Mouse (Mus musculus) spleen, adult 18-20 months (tissue): ENCODE data around the gene Ccdc28b.

Experiments
- DNase-seq, 2 experiments: peaks; one replicate each; pipeline ENCODE4 v3.0.0; 2022; ENCODE audit warnings: mixed read lengths in 2 of 2

Ccdc28b gene

DNA sequence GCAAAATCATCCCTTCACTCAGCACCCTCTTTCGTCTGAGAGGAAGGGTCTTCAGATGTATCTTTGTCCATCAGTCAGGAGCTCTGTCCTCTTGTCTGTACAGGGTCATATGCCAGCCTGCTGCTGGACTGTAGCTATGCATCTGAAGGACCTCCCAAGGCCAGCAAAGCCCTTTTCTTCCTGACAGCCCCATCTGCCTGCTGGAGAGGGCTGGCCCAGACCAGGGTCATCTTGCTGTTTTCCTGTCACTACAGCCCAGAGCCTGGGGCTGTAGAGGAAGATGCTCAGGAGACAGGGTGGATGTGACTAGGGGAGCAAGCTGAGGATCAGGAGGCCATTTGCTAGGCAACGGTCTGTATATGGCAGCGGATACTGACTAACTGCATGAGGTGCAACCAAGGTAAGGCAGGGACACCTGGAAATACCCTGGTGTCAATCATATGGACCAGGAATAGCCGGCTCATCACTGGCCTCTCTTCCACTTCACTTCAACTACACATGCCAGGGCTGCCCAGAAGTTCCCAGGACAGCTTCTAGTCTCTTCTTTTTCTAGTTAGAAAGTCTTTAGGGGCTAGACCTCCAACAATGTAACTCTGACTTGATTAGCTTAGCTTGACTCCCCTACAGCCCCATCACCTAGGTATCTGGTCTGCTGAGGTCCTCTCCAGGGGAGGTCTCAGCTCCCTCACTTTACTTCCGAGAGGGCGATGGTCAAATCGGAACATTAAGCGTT is 778 bp downstream of the Ccdc28b start:
- no peak for DNase-seq

DNA sequence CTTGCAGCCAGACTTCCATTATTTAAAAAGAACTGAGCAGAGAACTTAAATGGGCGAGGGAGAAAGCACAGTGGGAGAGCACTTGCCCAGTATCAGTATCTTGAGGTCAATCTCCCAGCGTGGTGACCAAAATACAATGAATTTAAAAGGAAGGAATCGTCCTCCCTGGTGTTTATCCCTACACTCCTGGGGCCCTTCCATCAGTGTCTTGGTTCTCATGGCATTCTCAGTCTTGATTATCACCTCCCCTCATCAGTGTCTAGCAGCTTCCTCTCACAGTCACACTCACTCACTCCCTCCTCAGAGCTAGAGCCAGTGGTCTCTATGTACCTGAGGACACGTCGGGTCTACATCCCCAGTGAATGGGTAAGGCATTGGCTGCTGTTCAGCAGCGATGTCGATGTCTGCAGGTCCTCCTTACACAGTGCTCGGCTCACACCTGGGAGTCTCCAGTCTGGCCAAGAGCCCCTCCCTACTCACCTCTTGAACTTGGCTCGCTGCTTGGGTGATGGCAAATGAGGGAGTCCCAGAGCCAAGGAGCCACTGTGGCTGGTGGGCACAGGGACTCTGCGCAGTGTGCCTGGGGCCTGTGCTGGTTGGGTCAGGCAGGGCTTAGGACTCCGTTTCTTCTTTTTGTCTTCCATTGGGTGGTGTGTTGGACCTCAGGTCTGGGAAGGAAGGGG is 1.5 kb downstream of the Ccdc28b start:
- no peak for DNase-seq

DNA sequence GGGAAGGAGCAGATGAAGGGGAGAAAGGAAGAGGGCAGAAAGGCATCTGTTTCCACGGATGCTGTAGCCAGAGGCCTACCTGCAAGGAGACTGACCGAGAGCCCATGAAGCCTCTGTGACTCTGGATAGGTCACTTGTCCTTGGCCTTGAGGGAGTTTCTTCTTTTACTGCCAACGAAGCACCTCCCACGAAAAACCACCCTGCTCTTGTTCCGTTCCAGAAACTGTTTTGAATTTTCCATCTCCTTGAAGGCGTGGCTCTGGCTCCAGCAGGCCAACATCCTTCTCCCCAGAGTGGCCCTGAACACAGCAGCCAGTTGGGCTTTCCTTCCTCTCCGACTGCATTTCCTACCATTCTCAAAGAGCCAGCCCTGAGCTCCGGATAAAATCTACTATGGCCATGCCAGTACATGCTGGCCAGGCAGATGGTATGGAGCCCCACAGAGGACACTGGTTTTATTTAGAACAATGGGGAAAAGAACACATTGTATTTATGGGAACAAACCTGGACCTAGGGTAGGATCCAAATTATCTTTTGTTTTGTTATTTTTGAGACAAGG is 2.4 kb downstream of the Ccdc28b start:
- no peak for DNase-seq

DNA sequence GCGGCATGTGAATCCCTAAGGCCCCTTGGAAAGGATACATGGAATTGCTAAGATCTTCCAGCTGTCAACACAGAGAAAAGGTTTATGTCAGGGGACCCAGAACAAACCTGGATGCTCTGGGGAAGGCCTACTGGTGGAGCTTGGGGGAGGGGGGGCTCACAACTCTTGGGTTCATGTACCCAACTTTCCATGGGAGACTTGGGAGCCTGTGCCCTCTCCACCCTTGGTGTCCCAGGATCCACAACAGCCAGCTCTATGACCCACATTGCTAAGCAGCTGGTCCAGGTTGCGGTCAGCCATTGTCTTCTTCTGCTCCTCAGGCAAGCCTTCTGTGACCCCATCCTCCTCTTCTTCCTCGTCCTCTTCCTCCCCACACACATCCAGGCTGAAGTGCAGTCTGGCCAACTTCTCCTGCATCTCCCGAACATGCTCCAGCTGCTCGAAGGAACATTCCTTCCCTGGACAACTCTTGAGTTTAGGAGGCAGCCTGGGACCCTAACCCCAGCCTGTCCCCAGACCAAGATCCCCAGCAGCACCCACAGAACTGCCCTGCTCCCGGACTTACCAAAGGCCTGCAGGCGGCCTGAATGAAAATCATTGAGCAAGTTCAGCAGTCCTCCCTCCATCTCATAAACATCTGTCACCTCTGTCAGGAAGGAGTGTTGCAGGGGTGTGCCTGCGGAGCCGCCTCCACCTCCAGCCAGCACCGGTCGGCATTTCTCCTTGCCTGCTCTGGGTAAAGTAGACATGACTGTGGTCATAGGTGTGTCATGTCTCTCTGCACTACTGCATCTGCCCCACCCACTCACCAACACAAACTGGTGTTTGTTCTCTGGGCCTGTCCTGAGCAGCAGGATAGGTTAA is 3.1 kb downstream of the Ccdc28b start:
- no peak for DNase-seq

DNA sequence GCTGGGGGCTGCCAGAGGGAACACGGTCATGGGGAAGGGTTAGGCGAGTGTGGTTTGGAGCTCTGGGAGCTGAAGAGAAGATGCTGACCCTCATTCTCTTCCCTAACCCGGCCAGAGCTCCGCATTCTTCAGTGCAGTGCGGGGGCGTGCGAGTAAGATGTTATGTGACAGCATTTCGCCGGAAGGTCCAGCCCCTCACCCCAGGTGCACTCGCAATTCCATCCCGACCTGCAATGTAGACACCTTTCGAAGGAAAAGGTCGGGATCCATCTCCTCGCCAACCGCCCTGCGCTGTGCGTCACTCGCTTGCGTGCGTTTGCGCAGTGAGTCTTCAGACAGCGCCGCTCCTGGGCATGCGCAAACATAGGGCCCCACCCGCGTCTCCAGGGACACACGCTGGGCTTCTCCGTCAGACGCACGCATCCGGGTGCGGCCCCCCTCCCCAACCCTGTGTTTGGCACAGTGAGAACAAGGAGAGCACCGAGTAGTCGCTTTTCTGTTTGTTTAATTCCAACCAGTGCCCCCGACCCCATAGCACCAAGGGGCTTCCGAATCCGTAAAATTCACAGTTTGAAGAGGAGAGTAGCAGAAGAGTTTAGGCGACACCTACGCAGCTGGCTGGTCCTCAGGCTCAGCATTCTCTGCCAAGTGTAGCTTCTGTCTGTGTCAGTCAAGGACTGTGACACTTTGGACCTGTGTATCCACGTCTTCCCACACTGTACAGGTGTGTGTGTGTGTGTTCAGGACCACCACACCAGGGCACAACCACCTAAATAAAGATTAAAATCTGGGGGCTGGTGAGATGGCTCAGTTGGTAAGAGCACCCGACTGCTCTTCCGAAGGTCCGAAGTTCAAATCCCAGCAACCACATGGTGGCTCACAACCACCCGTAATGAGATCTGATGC is 4.7 kb downstream of the Ccdc28b start, which contains the start of gene Iqcc:
Gene Iqcc, minus strand, starts transcription at position 314 of the 906 bp plus-strand sequence.
- DNase-seq, result peak; percentile 92

DNA sequence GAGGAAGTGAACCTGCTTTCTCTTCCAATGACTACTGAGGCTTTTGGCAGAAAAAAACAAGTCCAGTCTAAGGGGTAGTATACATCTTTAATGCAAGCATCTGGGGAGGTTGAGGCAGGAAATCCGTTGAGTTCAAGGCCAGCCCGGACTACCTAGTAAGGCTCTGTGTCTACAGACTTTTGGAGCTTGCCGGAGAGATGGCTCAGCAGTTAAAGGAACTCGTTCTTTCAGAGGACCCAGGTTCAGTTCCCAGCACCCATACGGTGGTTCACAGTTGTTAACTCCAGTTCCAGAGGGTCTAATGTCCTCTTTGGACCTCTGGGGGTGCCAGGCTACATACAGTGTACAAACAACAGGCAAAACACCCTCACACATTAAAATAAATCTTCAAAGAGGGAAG is 5.7 kb downstream of the Ccdc28b start:
- no peak for DNase-seq

DNA sequence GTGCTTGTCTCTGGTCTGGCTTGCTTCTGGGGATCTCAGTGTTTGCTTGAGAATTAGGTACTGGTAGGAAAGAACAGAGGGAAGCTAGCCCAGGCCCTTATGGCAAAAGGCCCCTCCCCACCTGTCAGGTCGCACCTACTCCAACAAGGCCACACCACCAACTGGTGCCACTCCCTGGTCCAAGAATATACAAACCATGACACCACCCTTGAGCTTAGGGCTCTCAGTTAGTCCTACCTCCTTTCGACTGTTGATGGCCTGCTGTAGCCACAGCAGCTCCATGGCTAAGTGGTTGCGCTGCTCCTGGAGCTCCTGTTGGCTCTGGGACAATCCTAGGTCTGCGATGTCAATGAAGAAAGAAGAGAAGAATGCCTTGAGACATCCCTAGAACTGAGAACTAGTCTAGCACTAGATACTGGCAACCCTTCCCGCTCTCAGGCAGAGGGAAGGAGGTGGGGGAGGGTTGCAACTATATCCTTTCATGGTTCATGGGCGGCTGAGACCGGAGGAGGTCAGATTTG is 6.6 kb downstream of the Ccdc28b start:
- DNase-seq, result no peak

DNA sequence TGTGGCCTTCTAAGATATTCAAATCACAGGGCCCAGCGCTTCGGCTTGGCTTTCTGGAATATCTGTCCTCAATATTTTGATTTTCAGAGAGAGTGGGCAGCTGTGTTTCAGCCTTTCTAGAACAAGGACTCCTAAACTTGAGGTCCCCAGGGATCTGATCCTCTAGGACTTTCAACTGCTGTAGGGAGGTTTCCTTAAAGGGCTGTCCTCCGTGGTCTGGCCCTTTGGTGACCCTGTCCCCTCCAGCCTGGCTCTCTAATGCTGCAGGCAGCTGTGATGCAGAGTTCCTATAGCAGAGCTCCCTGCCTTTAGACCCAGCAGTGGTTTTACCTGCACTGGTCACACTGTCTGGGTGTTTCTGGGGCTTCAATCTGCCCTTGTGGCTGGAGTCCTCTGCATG is 7.1 kb downstream of the Ccdc28b start:
- DNase-seq, result no peak

DNA sequence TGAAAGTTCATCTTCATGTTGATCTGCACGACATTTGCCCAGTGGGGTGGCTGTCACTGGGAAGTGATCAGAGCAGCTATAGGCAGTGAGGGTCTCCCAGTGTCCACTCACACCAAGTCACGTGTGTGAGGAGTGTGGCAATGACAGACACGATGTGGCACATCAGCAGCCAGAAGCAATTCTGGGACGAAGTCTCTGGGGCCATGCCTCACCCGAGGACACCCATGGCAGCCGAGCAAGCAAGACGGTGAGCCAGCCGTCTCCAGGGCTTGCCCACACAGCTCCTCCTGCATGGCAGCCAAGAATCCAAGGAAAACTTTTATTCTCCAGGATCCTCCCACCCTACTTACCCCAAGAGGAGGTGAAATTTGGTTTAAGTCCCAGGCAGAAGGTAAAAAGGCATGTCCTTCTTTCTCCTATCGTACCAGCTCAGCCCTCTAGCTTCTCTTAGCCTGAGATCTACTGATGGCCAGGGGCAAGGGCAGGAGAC is 7.9 kb downstream of the Ccdc28b start:
- no peak for DNase-seq

DNA sequence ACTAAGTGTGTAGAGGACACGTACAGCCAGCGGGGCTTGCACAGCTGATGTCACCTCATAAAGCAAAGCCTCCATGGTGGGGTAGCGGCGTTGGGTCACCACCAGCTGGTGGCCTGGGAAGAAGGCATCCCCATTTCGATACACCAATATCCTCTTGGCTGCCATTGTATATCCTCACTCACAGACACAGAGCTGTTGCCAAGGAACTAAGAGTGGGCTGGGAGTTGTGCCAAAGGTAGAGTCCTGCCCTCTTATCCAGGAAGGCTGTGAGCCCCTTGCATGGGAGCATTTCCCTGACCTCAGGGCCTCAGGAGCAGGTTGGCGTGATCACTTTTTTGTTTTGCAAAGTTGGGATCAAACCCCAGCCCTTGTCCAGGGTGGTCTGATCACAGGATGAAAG is 9.7 kb downstream of the Ccdc28b start, which contains the start of gene Dcdc2b:
Gene Dcdc2b, minus strand, starts transcription at position 165 of the 400 bp plus-strand sequence.
- DNase-seq, result no peak

DNA sequence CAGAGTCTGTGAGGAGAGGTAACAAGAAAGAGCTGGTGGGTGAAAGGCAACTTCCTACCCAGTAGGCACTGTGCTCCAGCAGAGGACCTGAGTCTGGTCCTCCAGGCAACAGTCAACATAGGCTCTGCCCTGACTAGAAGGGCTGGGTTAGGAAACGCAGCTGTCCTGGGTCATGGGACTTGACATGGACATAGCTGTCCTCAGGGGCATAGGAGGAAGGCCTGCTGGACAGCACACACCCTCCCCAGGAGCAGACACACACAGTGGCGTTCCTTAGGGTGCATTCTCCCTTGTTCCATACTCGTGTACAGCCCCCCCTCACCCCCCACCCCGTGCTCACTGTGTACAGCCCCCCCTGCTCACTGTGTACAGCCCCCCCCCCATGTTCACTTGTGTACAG is 13.3 kb downstream of the Ccdc28b start:
- DNase-seq, result no peak

DNA sequence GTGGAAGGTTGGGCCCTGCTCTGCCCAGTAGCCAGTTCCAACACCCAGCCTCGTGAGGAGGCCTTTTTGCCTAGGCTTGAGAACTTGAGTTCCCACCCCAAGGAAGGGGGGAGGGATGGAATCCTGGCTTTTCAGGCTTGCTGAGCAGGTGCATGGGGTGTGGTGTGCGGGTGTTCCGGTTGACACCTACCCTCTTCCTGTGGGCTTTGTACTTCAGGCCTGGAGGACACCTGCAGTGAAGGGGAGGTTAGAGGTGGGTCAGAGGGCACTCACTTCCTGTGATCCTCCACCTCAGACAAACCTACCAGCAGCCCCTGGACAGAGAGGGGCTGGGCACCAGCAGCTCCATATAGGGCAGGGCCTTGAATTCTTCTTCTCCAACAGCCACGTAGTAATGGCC is 13.7 kb downstream of the Ccdc28b start:
- no peak for DNase-seq

DNA sequence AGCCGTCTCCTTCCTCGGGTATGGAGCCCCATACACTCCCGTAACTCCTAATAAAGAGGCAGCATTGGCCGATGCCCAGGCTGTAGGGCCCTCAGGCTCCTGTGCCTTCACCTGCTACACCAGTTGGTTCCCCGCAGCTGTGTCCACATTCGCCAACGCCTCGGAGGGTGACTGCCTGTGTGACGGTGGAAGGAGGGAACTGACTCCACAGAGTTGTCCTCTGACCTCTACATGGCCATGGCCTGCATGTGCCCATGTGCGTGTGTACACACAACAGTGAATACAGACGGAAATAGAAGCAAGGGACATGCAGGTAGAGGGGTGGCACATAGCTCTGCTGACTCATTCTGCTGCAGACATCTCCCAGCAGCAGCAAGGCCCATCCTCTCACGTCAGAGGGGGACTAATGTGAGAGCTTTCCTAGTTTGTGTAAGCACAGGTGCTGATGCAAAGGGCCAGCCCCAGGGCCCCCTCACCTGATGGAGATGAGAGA is 14.6 kb downstream of the Ccdc28b start:
- DNase-seq, result no peak

DNA sequence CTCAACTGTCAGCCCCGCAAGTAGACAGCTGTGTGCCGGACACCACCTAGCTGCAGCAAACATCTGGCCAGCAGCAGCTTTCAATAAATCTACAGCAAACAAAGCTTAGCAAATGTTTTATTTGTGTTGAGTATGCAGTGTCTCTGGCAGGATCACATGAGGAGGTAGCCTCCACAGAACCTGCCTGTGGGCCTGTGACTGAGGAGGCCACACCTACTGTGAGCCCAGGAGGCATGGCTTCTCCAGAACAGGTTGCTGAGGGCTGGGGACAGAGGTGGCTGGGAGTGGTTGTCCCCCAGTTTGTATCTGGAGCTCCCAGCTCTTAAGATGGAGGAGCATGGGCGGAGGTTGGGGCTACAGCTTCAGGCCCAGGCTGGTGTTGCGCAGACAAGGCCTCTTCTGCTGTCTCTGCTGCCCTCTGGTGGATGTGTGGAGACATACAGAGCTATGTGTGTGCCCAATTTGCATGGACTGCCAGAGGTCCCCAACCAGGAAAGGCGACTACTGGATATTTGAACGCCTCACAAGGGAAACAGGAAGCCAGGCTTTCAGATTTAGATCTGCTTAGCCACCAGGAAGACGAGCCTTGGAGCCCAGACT is 15.2 kb downstream of the Ccdc28b start:
- DNase-seq, result peak; percentile 54 to 72

DNA sequence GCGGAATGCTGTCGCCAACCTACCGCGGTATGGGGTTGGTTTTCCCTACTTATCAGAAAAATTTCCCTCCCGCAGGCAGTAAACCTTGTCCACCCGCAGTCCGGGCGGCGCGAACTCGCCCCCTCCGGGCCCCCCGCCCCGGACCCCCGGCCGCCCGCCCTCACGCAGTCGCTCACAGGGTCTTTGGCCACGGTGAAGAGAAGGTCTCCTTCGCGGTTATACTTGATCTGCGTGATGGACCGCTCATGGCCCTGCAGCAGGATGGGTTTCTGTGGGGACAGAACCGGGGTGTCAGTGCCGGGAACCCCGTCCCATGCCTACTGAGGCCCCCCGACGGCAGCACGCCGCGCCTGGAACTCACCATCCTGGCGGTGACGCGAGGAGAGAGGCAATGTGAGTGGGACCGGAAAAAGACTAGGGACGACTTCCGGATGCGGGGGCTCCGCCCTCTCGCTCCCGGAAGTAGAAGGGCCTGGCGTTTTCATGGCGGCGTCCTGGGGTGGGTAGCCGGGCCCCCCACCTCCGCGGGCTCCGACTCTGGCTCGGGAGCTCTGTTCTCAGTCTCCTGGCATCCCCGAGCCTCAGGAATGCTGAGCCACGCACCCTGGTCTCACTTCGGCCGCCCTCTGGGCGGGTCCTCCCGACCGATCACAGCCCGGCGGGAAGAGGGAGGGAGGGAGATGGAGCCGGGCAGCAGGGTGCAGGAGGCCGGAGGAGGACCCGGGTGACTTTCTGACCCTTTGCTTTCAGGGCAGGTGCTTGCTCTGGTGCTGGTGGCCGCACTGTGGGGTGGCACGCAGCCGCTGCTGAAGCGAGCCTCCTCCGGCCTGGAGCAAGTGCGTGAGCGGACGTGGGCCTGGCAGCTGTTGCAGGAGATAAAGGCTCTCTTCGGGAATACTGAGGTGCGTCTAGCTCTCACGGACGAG is 23.3 kb downstream of the Ccdc28b start, which contains the start of the genes Eif3i and Tmem234:
Gene Eif3i, minus strand, starts transcription at position 416 of the 926 bp plus-strand sequence.
Gene Tmem234, plus strand, starts transcription at position 436 of the 926 bp plus-strand sequence.
- peak; percentile 69 to 74 for DNase-seq

DNA sequence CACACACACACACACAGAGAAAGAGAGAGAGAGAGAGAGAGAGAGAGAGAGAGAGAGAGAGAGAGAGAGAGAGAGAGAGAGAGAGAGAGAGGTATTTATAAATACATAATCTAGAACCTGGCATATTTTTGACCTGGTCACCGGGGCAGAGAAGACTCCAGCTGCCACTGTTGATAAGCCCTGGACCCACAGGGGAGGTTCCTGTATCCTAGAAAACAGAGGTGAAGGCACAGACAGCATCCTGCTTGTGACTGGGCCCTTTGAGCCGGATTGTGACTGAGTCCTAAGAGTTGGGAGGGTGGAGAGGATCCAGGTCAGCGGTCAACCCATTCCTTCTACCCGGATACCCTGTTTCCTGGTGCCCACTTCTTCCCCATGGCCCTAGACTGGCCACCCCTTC is 34.9 kb downstream of the Ccdc28b start:
- no peak for DNase-seq

DNA sequence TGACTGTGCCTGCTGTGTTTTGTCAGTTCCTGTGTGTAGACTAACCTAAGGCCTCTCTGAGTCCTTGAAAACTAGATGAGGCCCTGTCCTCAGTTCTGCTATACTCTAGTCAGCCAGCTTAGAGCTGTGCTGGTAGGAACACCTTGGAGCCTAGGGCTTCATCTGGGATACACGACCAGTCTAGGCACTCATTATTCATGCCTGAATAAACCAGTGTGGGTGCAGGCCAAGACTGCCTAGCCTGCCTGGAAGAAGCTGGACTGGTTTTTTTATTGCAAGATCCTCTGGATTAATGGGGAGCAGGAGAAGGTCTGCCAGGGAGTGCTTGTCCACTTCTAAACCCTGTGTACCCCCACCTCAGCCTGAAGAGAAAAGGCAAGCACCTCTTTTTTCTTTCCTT is 36.8 kb downstream of the Ccdc28b start:
- no peak for DNase-seq

DNA sequence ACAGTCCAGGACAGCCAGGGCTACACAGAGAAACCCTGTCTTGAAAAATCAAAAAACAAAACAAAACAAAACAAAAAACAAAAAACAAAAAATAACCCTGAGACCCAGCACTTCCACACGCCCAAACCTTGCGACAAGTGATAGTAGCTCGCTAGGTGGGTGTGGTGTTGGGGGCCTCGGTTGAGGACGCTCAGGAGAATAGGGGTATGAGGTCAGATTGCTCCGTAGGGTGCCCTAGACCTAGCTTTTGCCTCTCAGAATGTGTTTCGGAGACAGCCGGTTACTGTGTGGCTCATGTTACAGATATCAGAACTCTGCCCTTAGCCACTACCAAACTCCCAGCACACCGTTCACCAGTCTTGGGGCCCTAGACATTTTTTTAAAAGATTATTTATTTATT is 38.0 kb downstream of the Ccdc28b start:
- DNase-seq, result no peak

DNA sequence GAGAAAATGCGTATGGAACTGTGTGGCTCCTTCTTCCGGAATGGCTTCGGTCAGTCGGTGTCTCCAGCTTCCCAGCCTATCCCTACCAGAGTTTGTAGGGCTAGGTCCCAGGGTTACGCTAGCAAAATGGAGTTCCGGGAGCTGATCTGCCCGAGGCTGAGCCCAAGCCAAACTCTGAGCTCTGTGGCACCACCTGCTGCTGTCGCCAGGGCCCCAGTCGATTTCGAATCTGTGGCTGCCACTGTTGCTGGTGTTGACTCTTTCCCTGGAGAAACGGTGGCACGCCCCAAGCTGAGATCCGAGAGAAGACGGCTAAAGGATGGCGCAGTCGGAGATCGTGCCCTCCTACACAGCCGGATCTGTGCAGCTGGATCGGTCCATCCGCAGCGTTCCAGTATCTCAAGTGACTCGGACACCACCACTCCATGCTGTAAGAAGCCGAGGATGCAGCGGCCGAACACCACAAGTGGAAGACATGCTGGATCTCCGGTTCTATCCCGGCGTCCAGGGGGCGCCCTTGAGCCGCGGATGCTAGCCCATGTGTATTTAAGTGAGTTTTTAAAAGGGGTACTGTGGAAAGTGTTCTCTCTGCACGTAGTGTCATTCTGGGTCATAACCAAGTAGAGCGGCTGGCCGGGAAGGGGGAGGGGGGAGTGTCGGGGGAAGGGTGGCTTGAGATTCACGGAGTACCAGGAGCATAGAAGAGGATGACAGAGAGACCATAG is 38.7 kb downstream of the Ccdc28b start:
- DNase-seq, result peak; percentile 73 to 92
